Mouse (Mus musculus) liver, embryonic 13.5 days (tissue): ENCODE data around the gene Akr1b10. TPM values are rescaled to one million over a fixed set of nuclear protein-coding genes. Genes with fewer than 3 reads are reported as not detected.

Experiments
- ATAC-seq: fragments of 200-750 bp; cut with Nextera tagmentation; 2 replicates; pipeline ENCODE4 v1.8.0; 2017; ENCODE audit warnings: low read depth, mild to moderate bottlenecking, moderate number of reproducible peaks, moderate library complexity
- DNase-seq: peaks from one replicate; pipeline ENCODE4 v3.0.0; 2022
- H3K27ac ChIP-seq: fragments of 300-500 bp; sonication (generic); 2 replicates; pipeline ENCODE4 v1.5.1; 2015; ENCODE audit warnings: moderate library complexity, mild to moderate bottlenecking, inconsistent platforms
- H3K27me3 ChIP-seq: fragments of 300-500 bp; sonication (generic); 2 replicates; pipeline ENCODE4 v1.6.1; 2015; ENCODE audit warnings: mild to moderate bottlenecking, inconsistent platforms
- H3K36me3 ChIP-seq: fragments of 300-500 bp; sonication (generic); 2 replicates; pipeline ENCODE4 v1.6.1; 2015; ENCODE audit warnings: mild to moderate bottlenecking, inconsistent platforms
- H3K4me1 ChIP-seq: fragments of 300-500 bp; sonication (generic); replicated peaks from 2 replicates; pipeline ENCODE4 v1.6.1; 2015; ENCODE audit warnings: inconsistent platforms
- H3K4me2 ChIP-seq: fragments of 300-500 bp; sonication (generic); 2 replicates; pipeline ENCODE4 v1.6.1; 2015; ENCODE audit warnings: inconsistent platforms, mild to moderate bottlenecking, moderate library complexity
- H3K4me3 ChIP-seq: fragments of 300-500 bp; sonication (generic); replicated peaks from 2 replicates; pipeline ENCODE4 v1.5.1; 2015; ENCODE audit warnings: mild to moderate bottlenecking, inconsistent platforms
- H3K9ac ChIP-seq: fragments of 300-500 bp; sonication (generic); 2 replicates; pipeline ENCODE4 v1.6.1; 2015; ENCODE audit warnings: mild to moderate bottlenecking, inconsistent platforms
- H3K9me3 ChIP-seq: fragments of 300-500 bp; sonication (generic); replicated peaks from 2 replicates; pipeline ENCODE4 v1.6.1; 2016; ENCODE audit warnings: inconsistent platforms
- WGBS: fragments of 180-500 bp; shearing (Covaris S2); methylation state at CpG from one replicate; pipeline ENCODE4 v1.1.7; 2015; ENCODE audit not compliant: insufficient replicate concordance; 5-methylcytosine and 5-hydroxymethylcytosine counted together
- polyA plus RNA-seq: library from polyadenylated mRNA; unstranded; fragments of >200 nt; fragmentation: Nextera tagmentation; extraction: Ambion mirVana; gene quantifications from 2 replicates; pipeline ENCODE4 v1.2.1, GENCODE M21; 2015

Akr1b10 gene
- polyA plus RNA-seq, 1 experiment from 2014 or later = 6.7 TPM

GRCm38 (mm10) chr6:34352401-34352800, 31.6 kb upstream of the Akr1b10 start:
- Histone ChIP-seq H3K9ac (no peak overlapping the region), H3K4me1 (peaks cover 11% of the 10 kb centered on the region), H3K4me2 (no peak overlapping the region), H3K4me3 (no peak overlapping the region), H3K36me3 (no peaks in the 10 kb centered on the region), H3K9me3 (no peaks in the 10 kb centered on the region), H3K27me3 (no peaks in the 10 kb centered on the region), H3K27ac (no peak overlapping the region)
- ATAC-seq (no peak), DNase-seq (no peak)
- WGBS = 70% methylated on average over 3 of the region's 3 CpGs

- 20% methylated on average over 16 of the region's 16 CpGs for WGBS
- H3K4me3 ChIP-seq = peak within 1 kb of the TSS; percentile 27
- H3K4me1 ChIP-seq = peaks cover 11% of the 10 kb centered on the region
- H3K4me2 ChIP-seq = peak within 1 kb of the TSS; percentile 49
- ATAC-seq (no peak), DNase-seq (no peak)
- no peaks in the 10 kb centered on the region for H3K27me3 ChIP-seq
- H3K36me3 ChIP-seq = no peaks in the 10 kb centered on the region
- H3K27ac ChIP-seq = no peak within 1 kb of the TSS; the same call in 1 of the 2 replicates
- H3K9me3 ChIP-seq = no peaks in the 10 kb centered on the region
- H3K9ac ChIP-seq = no peak within 1 kb of the TSS
Measured at GRCm38 (mm10) chr6:34353658-34354353, 30.2 kb upstream of the Akr1b10 start, which contains the start of gene Akr1b8. Gene Akr1b8, plus strand, starts transcription at chr6:34354119.

- DNase-seq (no peak), ATAC-seq (no peak)
- no peaks in the 10 kb centered on the region for H3K36me3 ChIP-seq
- no peaks in the 10 kb centered on the region for H3K9me3 ChIP-seq
- H3K4me2 ChIP-seq = peak overlapping the region; percentile 49
- H3K4me3 ChIP-seq = no peak overlapping the region
- WGBS = 53% methylated on average over 8 of the region's 8 CpGs
- peaks cover 11% of the 10 kb centered on the region for H3K4me1 ChIP-seq
- no peak overlapping the region; the same call in 1 of the 2 replicates for H3K27ac ChIP-seq
- no peak overlapping the region for H3K9ac ChIP-seq
- H3K27me3 ChIP-seq = no peaks in the 10 kb centered on the region
Measured at GRCm38 (mm10) chr6:34354354-34355348, 29.4 kb upstream of the Akr1b10 start.

- Histone ChIP-seq H3K27ac (no peak overlapping the region), H3K4me1 (peaks cover 11% of the 10 kb centered on the region), H3K9me3 (no peaks in the 10 kb centered on the region), H3K27me3 (no peaks in the 10 kb centered on the region), H3K9ac (no peak overlapping the region), H3K4me2 (no peak overlapping the region), H3K36me3 (no peaks in the 10 kb centered on the region), H3K4me3 (no peak overlapping the region)
- ATAC-seq (no peak), DNase-seq (no peak)
- 34% methylated on average over 6 of the region's 6 CpGs for WGBS
Measured at GRCm38 (mm10) chr6:34355349-34355747, 28.7 kb upstream of the Akr1b10 start.

- no peak overlapping the region for H3K9ac ChIP-seq
- H3K4me1 ChIP-seq = peaks cover 11% of the 10 kb centered on the region
- no peaks in the 10 kb centered on the region for H3K36me3 ChIP-seq
- no peaks in the 10 kb centered on the region for H3K27me3 ChIP-seq
- no peak overlapping the region for H3K4me2 ChIP-seq
- DNase-seq = no peak
- no peak for ATAC-seq
- H3K4me3 ChIP-seq = no peak overlapping the region
- whole genome bisulfite sequencing = 73% methylated on average over 9 of the region's 9 CpGs
- H3K9me3 ChIP-seq = no peaks in the 10 kb centered on the region
- no peak overlapping the region for H3K27ac ChIP-seq
Measured at GRCm38 (mm10) chr6:34355841-34356240, 28.2 kb upstream of the Akr1b10 start.

GRCm38 (mm10) chr6:34364217-34365136, 19.5 kb upstream of the Akr1b10 start:
- Histone ChIP-seq H3K27me3 (no peaks in the 10 kb centered on the region), H3K36me3 (no peaks in the 10 kb centered on the region), H3K4me1 (no peaks in the 10 kb centered on the region), H3K27ac (no peak overlapping the region), H3K4me3 (no peak overlapping the region), H3K9me3 (no peaks in the 10 kb centered on the region), H3K4me2 (no peak overlapping the region), H3K9ac (no peak overlapping the region)
- 60% methylated on average over 12 of the region's 12 CpGs for WGBS
- DNase-seq = no peak
- no peak for ATAC-seq

GRCm38 (mm10) chr6:34367998-34368397, 16.0 kb upstream of the Akr1b10 start:
- H3K4me1 ChIP-seq = 0 out of 2 replicates have a peak, but pooled peaks cover 2% of the 10 kb centered on the region
- H3K9me3 ChIP-seq = no peaks in the 10 kb centered on the region
- 49% methylated on average over 9 of the region's 9 CpGs for WGBS
- H3K27ac ChIP-seq = no peak overlapping the region
- ATAC-seq (0 out of 2 replicates have a peak, but pooled peaks have one; percentile 26), DNase-seq (no peak)
- no peak overlapping the region for H3K9ac ChIP-seq
- H3K4me3 ChIP-seq = no peak overlapping the region
- H3K27me3 ChIP-seq = no peaks in the 10 kb centered on the region
- H3K36me3 ChIP-seq = no peaks in the 10 kb centered on the region
- H3K4me2 ChIP-seq = no peak overlapping the region

GRCm38 (mm10) chr6:34370081-34370480, 13.9 kb upstream of the Akr1b10 start:
- Histone ChIP-seq H3K4me3 (no peak overlapping the region), H3K27ac (no peak overlapping the region), H3K4me2 (no peak overlapping the region), H3K9ac (no peak overlapping the region), H3K27me3 (no peaks in the 10 kb centered on the region), H3K36me3 (no peaks in the 10 kb centered on the region), H3K4me1 (0 out of 2 replicates have a peak, but pooled peaks cover 2% of the 10 kb centered on the region), H3K9me3 (no peaks in the 10 kb centered on the region)
- 62% methylated on average over 8 of the region's 8 CpGs for WGBS
- DNase-seq (no peak), ATAC-seq (no peak)

- no peak overlapping the region for H3K27ac ChIP-seq
- DNase-seq = peak; percentile 60
- H3K27me3 ChIP-seq = no peaks in the 10 kb centered on the region
- H3K4me3 ChIP-seq = no peak overlapping the region
- H3K36me3 ChIP-seq = no peaks in the 10 kb centered on the region
- peak overlapping the region; percentile 50 for H3K4me2 ChIP-seq
- H3K9me3 ChIP-seq = no peaks in the 10 kb centered on the region
- H3K9ac ChIP-seq = peak overlapping the region; percentile 36; the same call in 1 of the 2 replicates
- H3K4me1 ChIP-seq = 0 out of 2 replicates have a peak, but pooled peaks cover 2% of the 10 kb centered on the region
- 0 out of 2 replicates have a peak, but pooled peaks have one; percentile 29 for ATAC-seq
- 15% methylated on average over 18 of the region's 18 CpGs for WGBS
Measured at GRCm38 (mm10) chr6:34371700-34372351, 12.2 kb upstream of the Akr1b10 start.

GRCm38 (mm10) chr6:34373841-34374240, 10.2 kb upstream of the Akr1b10 start:
- DNase-seq = no peak
- Histone ChIP-seq H3K27me3 (no peaks in the 10 kb centered on the region), H3K4me2 (no peak overlapping the region), H3K9ac (no peak overlapping the region), H3K4me1 (0 out of 2 replicates have a peak, but pooled peaks cover 2% of the 10 kb centered on the region), H3K9me3 (no peaks in the 10 kb centered on the region), H3K36me3 (no peaks in the 10 kb centered on the region), H3K27ac (no peak overlapping the region), H3K4me3 (no peak overlapping the region)
- WGBS = 38% methylated on average over 7 of the region's 7 CpGs
- ATAC-seq = no peak
